Mouse (Mus musculus): ENCODE results near the gene Scube2. TPM values are rescaled to one million over a fixed set of nuclear protein-coding genes. Genes with fewer than 3 reads are reported as not detected.

Scube2 gene
- total and polyA plus RNA-seq, 3 experiments = 0.27 to 0.67 TPM; not detected in 1

DNA sequence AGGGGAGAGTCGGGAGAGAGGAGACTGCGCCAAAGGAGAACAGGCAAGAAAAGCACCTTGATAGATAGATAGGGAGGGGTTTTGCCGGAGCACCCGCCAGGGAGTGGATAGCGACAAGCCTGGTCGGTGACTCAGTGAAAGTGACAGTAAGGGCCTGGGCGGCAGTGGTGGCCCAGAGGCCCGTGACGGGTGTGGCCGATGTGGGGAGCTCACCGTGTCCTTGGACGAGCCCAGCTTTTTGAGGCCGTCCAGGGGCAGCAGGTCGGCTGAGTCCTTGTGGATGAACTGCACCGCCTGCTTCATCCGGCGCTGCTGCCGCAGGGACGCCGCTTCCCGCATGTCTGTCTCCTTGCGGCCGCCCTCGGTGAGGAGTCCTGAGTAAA lies 84.4 kb downstream of the Scube2 start:
- Histone ChIP-seq H3K79me2 (ENCODE audit: control insufficient read depth, insufficient read depth, low read length, poor library complexity) (no peaks in the 10 kb centered on the region), H3K9me3 (replicated peaks; ENCODE audit: insufficient read depth, low read length) (no peaks in the 10 kb centered on the region), H3K4me1 (ENCODE audit: control insufficient read depth in 1 of 2, insufficient read depth in 2 of 2, low read length in 2 of 2) (no peaks in the 10 kb centered on the region), H3K36me3 (ENCODE audit: control insufficient read depth in 1 of 2, insufficient read depth in 2 of 2, low read length in 2 of 2) (no peaks in the 10 kb centered on the region), H3K27ac (ENCODE audit: control insufficient read depth, low read depth, low read length) (no peak overlapping the region), H3K27me3 (ENCODE audit: control insufficient read depth in 1 of 2, insufficient read depth in 2 of 2, low read length in 2 of 2) (0 out of 4 replicates have a peak, but pooled peaks cover 0 to 3% of the 10 kb centered on the region in 2 experiments), H3K4me3 (ENCODE audit: control insufficient read depth in 1 of 2, insufficient read depth in 1 of 2, low read depth in 2 of 2, low read length in 2 of 2) (no peak overlapping the region), H3K9ac (ENCODE audit: control insufficient read depth, low read depth, low read length, poor library complexity, severe bottlenecking) (no peak overlapping the region)
- no peak for DNase-seq (ENCODE audit: low read depth, low spot score)
- TF ChIP-seq MYC (IDR thresholded peaks at IDR 0.05; ENCODE audit: low read depth, low read length) (no peak), ZKSCAN1 (IDR thresholded peaks at IDR 0.05; ENCODE audit: low read depth, low read length) (no peak), ZNF384 (IDR thresholded peaks at IDR 0.05; ENCODE audit: low read depth, low read length) (no peak), GATA1 (IDR thresholded peaks at IDR 0.05; ENCODE audit: low read depth, low read length) (no peak), ELF1 (IDR thresholded peaks at IDR 0.05; ENCODE audit: low read depth, low read length) (no peak), MAX (IDR thresholded peaks at IDR 0.05; ENCODE audit: low read length) (no peak), RCOR1 (IDR thresholded peaks at IDR 0.05; ENCODE audit: low read depth, low read length) (no peak), MYB (IDR thresholded peaks at IDR 0.05; ENCODE audit: low read depth, low read length) (no peak), POLR2AphosphoS5 (IDR thresholded peaks at IDR 0.05; ENCODE audit: borderline replicate concordance, low read depth, low read length) (no peak), ZC3H11A (IDR thresholded peaks at IDR 0.05; ENCODE audit: low read depth, low read length) (no peak), ZMIZ1 (IDR thresholded peaks at IDR 0.05; ENCODE audit: low read depth, low read length) (no peak), GABPA (IDR thresholded peaks at IDR 0.05; ENCODE audit: low read depth, low read length) (no peak)

GRCm38 (mm10) chr7:109772251-109772650 lies 93.2 kb downstream of the Scube2 start:
- Histone ChIP-seq H3K27me3 (ENCODE audit: control insufficient read depth in 1 of 2, insufficient read depth in 2 of 2, low read length in 2 of 2) (no peaks in the 10 kb centered on the region), H3K36me3 (ENCODE audit: control insufficient read depth in 1 of 2, insufficient read depth in 2 of 2, low read length in 2 of 2) (peaks cover 0 to 38% of the 10 kb centered on the region in 2 experiments; a peak in 2 of 4 replicates), H3K4me3 (ENCODE audit: control insufficient read depth in 1 of 2, insufficient read depth in 1 of 2, low read depth in 2 of 2, low read length in 2 of 2) (no peak overlapping the region), H3K79me2 (ENCODE audit: control insufficient read depth, insufficient read depth, low read length, poor library complexity) (no peaks in the 10 kb centered on the region), H3K9ac (ENCODE audit: control insufficient read depth, low read depth, low read length, poor library complexity, severe bottlenecking) (no peak overlapping the region), H3K9me3 (replicated peaks; ENCODE audit: insufficient read depth, low read length) (no peaks in the 10 kb centered on the region), H3K27ac (ENCODE audit: control insufficient read depth, low read depth, low read length) (no peak overlapping the region), H3K4me1 (ENCODE audit: control insufficient read depth in 1 of 2, insufficient read depth in 2 of 2, low read length in 2 of 2) (peaks cover 8 to 25% of the 10 kb centered on the region in 2 experiments)
- peak; percentile 68 for DNase-seq (ENCODE audit: low read depth, low spot score)
- TF ChIP-seq GATA1 (IDR thresholded peaks at IDR 0.05; ENCODE audit: low read depth, low read length) = peak; percentile 63
- TF ChIP-seq RCOR1 (IDR thresholded peaks at IDR 0.05; ENCODE audit: low read depth, low read length) = peak; percentile 83
- no peak for TF ChIP-seq ZMIZ1 (IDR thresholded peaks at IDR 0.05; ENCODE audit: low read depth, low read length)

DNA sequence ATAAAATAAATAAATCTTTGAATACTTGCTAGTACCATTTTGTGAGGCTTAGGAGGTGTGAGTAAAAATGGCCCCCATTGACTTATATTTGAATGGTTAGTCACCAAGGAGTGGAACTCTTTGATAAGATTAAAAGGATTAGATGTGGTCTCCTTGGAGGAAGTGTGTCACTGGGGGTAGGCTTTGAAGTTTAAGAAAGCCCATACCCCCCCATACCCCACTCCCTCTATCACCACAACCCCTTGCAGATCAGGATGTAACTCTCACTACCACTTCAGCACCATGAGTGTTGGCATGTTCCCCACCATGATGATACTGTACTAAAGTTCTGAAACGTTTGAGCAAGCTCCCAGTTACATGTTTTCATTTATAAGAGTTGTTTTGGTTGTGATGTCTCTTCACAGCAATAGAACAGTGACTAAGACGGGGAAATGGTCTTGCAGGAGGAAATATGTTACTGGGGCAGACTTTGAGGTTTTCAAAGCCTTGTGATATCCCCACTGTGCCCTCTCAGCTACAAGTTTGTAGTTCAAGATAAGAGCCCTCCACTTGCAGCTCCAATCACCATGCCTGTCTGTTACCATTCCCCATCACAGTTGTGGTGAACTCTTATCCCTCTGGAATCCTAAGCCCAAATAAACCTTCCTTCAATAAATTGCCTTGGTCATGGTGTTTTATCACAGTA lies 96.6 kb downstream of the Scube2 start:
- Histone ChIP-seq H3K9ac (ENCODE audit: control insufficient read depth, low read depth, low read length, poor library complexity, severe bottlenecking) (no peak overlapping the region), H3K79me2 (ENCODE audit: control insufficient read depth, insufficient read depth, low read length, poor library complexity) (no peaks in the 10 kb centered on the region), H3K4me1 (ENCODE audit: control insufficient read depth in 1 of 2, insufficient read depth in 2 of 2, low read length in 2 of 2) (peaks cover 9 to 33% of the 10 kb centered on the region in 2 experiments), H3K27me3 (ENCODE audit: control insufficient read depth in 1 of 2, insufficient read depth in 2 of 2, low read length in 2 of 2) (no peaks in the 10 kb centered on the region), H3K9me3 (replicated peaks; ENCODE audit: insufficient read depth, low read length) (no peaks in the 10 kb centered on the region), H3K4me3 (ENCODE audit: control insufficient read depth in 1 of 2, insufficient read depth in 1 of 2, low read depth in 2 of 2, low read length in 2 of 2) (no peak overlapping the region), H3K27ac (ENCODE audit: control insufficient read depth, low read depth, low read length) (peak overlapping the region; percentile 94), H3K36me3 (ENCODE audit: control insufficient read depth in 1 of 2, insufficient read depth in 2 of 2, low read length in 2 of 2) (peaks cover 0 to 45% of the 10 kb centered on the region in 2 experiments; a peak in 2 of 4 replicates)
- peak; percentile 80 for DNase-seq (ENCODE audit: low read depth, low spot score)
- TF ChIP-seq MYB (IDR thresholded peaks at IDR 0.05; ENCODE audit: low read depth, low read length) (0 out of 2 replicates have a peak, but pooled peaks have one; percentile 26), TBP (IDR thresholded peaks at IDR 0.05; ENCODE audit: low read depth, low read length) (peak; percentile 74), GATA1 (IDR thresholded peaks at IDR 0.05; ENCODE audit: low read depth, low read length) (peak; percentile 76), SIN3A (IDR thresholded peaks at IDR 0.05; ENCODE audit: low read length) (peak; percentile 28; the same call in 1 of the 2 replicates), ZMIZ1 (IDR thresholded peaks at IDR 0.05; ENCODE audit: low read depth, low read length) (peak; percentile 65), POLR2A (IDR thresholded peaks at IDR 0.05; ENCODE audit: control insufficient read depth in 1 of 2, insufficient read depth in 1 of 2, low read depth in 1 of 2, low read length in 2 of 2, poor library complexity in 1 of 2) (0 out of 4 replicates have a peak, but pooled peaks of 1 of the 2 experiments have one; percentile 15), POLR2AphosphoS5 (IDR thresholded peaks at IDR 0.05; ENCODE audit: borderline replicate concordance, low read depth, low read length) (no peak), EP300 (IDR thresholded peaks at IDR 0.05; ENCODE audit: low read depth in 1 of 2, low read length in 2 of 2) (peak; percentile 70 to 71), TCF12 (IDR thresholded peaks at IDR 0.05; ENCODE audit: low read depth, low read length) (peak; percentile 64), NELFE (IDR thresholded peaks at IDR 0.05; ENCODE audit: low read depth, low read length) (no peak), JUND (IDR thresholded peaks at IDR 0.05; ENCODE audit: low read depth, low read length) (peak; percentile 46; the same call in 1 of the 2 replicates), ELF1 (IDR thresholded peaks at IDR 0.05; ENCODE audit: low read depth, low read length) (no peak), MAX (IDR thresholded peaks at IDR 0.05; ENCODE audit: low read length) (peak; percentile 26; the same call in 1 of the 2 replicates)
